Mouse (Mus musculus) adrenal gland, adult 18-20 months (tissue): ENCODE data around the gene Olfr1325. TPM values are rescaled to one million over a fixed set of nuclear protein-coding genes. Genes with fewer than 3 reads are reported as not detected.
"Not testable (repeated sequence)": the region's sequence is repeated elsewhere in the genome, so short reads cannot be mapped to it uniquely, and the experiment has no call there.

ENCODE experiments used
- DNase-seq, 2 experiments: peaks; one replicate each; pipeline ENCODE4 v3.0.0; 2021 to 2022; ENCODE audit warnings: low spot score in 2 of 2
- long read RNA-seq, 2 experiments: library from polyadenylated mRNA; stranded (forward); transcript quantifications; one replicate each; pipeline ENCODE4 v2.0.0; 2021
- total RNA-seq, 2 experiments: library from RNA; stranded (reverse); gene quantifications; 1 replicate in 1 of 2; 2 replicates in 1 of 2; pipeline ENCODE4 v1.2.3; 2021

Olfr1325 gene
- total RNA-seq, result not detected
- long read RNA-seq, experiment 1, result 0 reads
- long read RNA-seq, experiment 2, result 0 reads

DNA sequence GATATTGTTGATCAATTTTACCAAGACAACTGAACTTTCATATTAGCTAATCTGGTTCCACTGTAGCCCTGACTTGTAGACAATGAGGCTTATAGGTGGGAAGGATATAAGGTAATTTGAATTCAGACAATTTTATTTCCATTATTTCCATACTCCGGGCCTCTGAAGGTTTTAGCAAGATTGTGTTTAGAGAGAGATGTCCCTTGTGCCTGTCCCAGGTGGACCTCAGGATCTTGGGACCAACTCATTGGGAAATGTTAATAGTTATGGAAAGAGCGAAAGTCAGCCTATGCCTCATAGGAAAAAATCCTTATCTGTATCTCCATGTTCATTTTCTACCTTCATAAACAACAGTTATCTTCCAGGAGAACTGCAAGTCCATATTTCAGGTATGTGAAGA is at the start of gene Olfr1325:
TSS of gene Olfr1325 (plus strand) at position 301 of the 400 bp plus-strand sequence.
- DNase-seq, result no peak

DNA sequence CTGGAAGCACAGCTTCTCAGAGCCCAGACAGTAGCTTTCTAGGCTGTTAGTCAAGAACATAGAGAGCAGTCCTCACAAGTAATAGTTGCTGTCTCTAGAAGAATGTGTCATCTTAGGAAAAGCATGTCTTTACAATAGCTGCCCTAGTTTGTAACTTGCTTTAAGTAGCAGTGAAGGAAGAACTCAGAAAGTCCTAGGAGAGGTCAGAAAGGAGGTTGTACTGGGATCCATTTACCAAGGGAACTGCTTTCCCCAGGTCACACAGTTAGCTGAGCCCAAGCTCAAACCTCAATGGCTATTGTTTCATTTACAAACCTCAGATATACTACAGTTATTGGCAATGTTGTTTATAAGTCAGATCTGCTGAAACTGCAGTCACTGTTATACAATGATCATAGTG is 17.7 kb upstream of the Olfr1325 start, which contains the start of gene Olfr1326-ps1:
TSS of gene Olfr1326-ps1 (minus strand) at position 101 of the 400 bp plus-strand sequence.
- DNase-seq, result no peak

DNA sequence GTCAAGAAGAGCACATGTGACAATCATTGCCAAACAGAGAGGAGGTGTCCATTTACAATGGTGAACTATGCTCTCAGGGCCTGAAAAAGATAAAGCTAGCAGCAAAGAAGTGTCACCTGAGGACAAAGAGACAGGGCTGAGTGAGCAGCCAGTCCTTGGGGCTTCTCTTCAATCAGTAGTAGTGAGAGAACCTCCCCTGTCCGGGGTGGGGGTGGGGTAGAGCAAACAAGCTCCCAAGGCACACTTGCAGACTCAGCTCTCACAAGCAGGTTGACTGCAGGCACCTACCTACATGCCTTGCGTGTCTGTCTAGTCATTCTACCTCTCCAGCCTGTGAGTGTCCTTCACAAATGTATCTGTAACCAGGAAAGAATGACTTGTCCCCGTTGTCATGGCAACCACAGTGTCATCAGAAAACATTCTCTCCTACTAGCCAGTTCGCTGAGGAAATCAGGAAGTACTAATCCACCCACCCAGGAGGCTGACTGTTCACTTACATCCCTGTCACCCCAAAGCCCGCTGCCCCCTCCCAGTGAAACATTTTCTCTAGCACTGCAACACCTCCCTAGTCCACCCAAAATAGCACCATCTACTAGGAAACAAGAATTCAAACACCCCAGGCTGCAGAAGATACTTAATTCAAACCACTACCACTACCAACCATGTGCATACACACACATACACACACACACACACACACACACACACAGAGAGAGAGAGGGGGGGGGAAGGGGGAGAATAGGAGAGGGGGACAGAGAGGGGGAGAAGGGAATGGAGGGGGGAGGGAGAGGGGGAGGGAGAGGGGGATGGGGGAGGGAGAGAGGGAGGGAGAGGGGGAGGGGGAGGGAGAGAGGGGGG is 53.2 kb downstream of the Olfr1325 start, which contains the start of gene Gm5640:
TSS of gene Gm5640 (minus strand) at position 170 of the 858 bp plus-strand sequence.
- DNase-seq, result not testable (repeated sequence)

DNA sequence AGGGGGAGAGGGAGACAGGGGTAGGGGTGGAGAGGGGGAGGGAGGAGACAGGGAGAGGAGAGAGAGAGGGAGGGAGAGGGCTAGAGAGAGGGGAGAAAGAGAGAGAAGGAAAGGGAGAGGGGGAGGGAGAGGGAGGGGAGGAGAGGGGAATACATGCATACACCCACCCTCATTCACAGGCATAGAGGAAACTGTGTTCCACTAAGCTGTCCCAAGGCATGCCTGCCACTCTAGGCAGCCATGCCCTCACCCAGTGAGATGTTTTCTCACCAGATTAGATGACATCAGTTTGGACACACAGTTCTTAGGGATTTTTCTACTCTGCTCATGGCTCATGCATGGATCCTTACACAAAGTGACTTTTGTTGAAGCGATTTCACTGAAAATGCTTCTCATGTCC is 53.9 kb downstream of the Olfr1325 start:
- not testable (repeated sequence) for DNase-seq

Other genes with a start within 250 kb of the Olfr1325 start
- gene Lage3, start 239.1 kb upstream of the Olfr1325 start, total RNA-seq, result 10 to 100 TPM; 43.2 to 53.2 TPM
- 10 to 100 TPM; 61.4 to 63.9 TPM for gene Ubl4a, start 219.5 kb upstream of the Olfr1325 start, total RNA-seq
- gene Slc10a3, start 219.3 kb upstream of the Olfr1325 start, total RNA-seq, result 10 to 100 TPM; 19.0 to 20.5 TPM
- 10 to 100 TPM; 26.7 to 27.1 TPM for gene Fam3a, start 199.4 kb upstream of the Olfr1325 start, total RNA-seq
- 10 to 100 TPM; 56.8 to 63.6 TPM for gene Ikbkg, start 199.4 kb upstream of the Olfr1325 start, total RNA-seq
- gene G6pdx, start 163.5 kb upstream of the Olfr1325 start, total RNA-seq, result 100 to 1,000 TPM; 195 to 261 TPM
- gene Gm6880, start 111.3 kb upstream of the Olfr1325 start, total RNA-seq, result not detected
- gene Olfr1326-ps1, start 17.8 kb upstream of the Olfr1325 start, total RNA-seq, result not detected
- not detected for gene Gm5640, start 53.0 kb downstream of the Olfr1325 start, total RNA-seq
- gene Gm6890, start 148.2 kb downstream of the Olfr1325 start, total RNA-seq, result not detected
- not detected for gene Gm5936, start 244.5 kb downstream of the Olfr1325 start, total RNA-seq